Mouse (Mus musculus) erythroblast, embryonic 14.5 days (primary cell): Measurements from ENCODE around the gene Hils1.

Experiments used
- GATA1 ChIP-seq: IDR thresholded peaks from 2 replicates; pipeline ENCODE4 v1.6.1; 2012; ENCODE audit warnings: low read length, inconsistent platforms, mixed read lengths
- TAL1 ChIP-seq: IDR thresholded peaks from 3 replicates; pipeline ENCODE4 v1.6.1; 2012; ENCODE audit warnings: low read length, inconsistent platforms, mixed read lengths

- no peak for TF ChIP-seq GATA1
- no peak for TF ChIP-seq TAL1
Measured at GRCm38 (mm10) chr11:94941121-94941520, 26.3 kb upstream of the Hils1 start.
